Mouse (Mus musculus) right cerebral cortex, adult 2 months (tissue): Measurements from ENCODE around the gene 1110008L16Rik.
"Not testable (repeated sequence)": the region's sequence is repeated elsewhere in the genome, so short reads cannot be mapped to it uniquely, and the experiment has no call there.

Source experiments
- DNase-seq, 2 experiments: peaks; one replicate each; pipeline ENCODE4 v3.0.0; 2021 to 2022; ENCODE audit warnings: low spot score in 2 of 2

The 1110008L16Rik gene

DNA sequence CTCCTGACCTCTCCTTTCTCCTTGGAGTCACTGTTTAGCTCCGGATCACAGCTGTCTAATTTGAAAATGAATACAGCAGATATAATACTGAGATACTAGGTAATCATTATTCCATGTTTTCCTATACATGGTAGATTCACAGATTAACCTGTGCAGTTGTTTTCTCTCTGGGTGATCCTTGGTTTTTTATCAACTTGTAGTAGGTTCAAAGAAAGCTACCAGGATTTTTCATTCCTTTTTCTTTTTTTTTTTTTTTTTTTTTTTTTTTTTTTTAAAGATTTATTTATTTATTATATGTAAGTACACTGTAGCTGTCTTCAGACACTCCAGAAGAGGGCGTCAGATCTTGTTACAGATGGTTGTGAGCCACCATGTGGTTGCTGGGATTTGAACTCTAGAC is 39.1 kb downstream of the 1110008L16Rik start:
- DNase-seq = not testable (repeated sequence)

DNA sequence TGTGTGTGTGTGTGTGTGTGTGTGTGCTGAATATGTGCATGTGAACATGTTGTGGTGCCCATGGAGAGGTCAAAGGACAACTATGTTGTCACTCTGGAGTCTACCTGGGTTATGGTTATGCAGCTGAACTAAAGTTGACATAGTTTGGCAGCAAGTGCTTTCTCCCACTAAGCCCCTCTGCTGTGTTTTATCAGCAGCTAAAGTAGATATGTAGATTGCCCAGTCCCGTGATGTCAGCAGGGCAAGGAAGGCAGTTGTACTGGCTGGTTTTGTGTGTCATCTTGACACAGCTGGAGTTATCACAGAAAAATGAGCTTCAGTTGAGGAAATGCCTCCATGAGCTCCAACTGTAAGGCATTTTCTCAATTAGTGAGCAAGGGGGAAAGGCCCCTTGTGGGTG is 43.7 kb downstream of the 1110008L16Rik start:
- DNase-seq = not testable (repeated sequence)

DNA sequence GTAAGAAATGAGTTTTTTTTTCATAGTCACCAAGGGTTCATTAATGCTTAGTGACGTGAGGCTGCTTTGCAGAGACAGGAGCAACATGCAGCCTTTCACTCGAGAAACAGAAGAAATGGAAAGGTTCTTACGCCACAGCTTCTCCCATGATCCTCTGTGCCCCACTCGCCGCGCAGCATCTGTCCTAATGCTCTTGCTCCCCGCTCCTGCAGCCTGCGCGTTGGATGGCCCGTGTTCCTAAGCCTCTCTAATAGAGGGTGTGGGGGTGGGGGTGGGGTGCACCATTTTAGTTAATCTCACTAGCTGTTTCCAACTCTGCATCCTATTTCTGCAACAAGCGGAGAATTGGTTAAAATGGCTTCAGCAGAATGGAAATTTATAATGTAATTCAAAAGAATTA is 44.6 kb downstream of the 1110008L16Rik start:
- DNase-seq = no peak

GRCm38 (mm10) chr12:55344583-55344982 is 45.2 kb downstream of the 1110008L16Rik start:
- no peak for DNase-seq

DNA sequence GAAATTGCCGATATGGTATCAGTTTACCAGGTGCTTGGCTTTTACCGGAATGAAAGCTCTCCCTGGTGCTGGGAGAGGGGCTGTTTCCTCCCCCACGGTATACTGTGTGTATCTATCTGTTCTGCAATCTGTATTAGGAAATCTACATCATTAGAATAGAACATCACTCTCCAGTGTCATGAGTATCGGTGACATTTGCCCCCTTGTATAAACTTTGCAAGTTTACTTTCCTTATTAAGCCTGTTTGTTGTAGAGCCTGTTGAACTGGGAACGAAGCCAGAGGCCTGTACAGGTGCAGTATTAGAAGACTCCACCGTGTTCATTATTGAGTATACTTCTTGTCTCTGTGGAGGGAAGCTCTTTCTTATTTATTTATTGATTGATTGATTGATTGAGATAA is 54.0 kb downstream of the 1110008L16Rik start:
- DNase-seq = no peak

DNA sequence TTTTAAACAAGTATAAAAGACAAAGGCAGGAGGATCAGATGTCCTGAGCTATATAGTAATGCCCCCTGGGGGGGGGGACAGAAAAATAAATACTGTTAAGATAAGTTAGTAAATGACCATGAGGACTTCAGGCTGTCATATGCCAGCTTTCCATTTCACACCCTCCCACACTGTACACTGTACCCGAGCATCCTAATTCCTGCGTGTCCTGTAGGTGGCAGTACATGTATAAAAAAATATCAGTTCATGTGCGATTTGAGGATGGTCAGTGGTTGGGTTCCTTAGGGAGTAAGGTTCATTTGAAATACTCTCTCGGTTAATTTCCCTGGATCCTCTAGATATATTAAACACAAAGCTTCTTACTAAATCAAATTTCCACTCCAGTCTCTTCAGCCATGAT is 55.5 kb downstream of the 1110008L16Rik start:
- peak; percentile 40 to 47 for DNase-seq

DNA sequence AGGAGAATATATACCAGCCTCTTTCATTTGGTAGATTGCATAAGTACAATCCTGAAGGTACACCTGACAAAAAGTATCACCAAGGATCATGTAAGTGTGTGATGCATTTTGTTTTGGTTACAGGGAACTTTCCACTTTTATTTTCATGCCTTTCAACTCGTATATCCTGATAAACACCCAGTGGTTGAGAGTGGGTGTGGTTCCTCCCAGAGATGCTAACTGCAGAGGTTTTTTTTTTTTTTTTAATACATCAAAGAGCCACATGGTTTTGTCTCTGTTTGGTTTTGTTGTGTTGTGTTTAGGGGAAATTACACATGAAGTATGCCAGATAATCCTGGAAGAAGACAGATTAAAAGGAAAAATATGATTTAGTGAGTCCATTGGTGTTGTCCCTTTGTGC is 57.9 kb downstream of the 1110008L16Rik start:
- DNase-seq = no peak

GRCm38 (mm10) chr12:55360929-55361328 is 61.6 kb downstream of the 1110008L16Rik start:
- no peak for DNase-seq

DNA sequence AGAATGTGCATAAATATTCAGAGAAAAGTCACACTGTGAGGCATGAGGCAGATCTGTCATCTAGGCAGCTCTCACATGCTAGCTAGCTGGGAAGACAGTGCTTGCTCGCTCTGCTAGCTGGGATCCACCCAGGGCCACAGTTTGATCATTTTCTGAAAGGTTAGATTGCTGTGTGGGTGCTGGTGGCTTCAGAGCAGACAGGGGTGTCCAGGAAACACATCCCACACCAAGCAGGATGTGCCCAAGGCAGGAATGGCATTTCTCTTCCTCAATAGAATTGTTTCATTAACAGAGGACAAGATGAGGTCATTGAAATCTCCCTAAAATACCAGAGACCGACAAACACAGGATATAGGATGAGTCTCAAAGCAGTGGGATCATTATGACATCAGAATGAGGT is 65.7 kb downstream of the 1110008L16Rik start:
- DNase-seq = no peak

GRCm38 (mm10) chr12:55372424-55373055 is 73.2 kb downstream of the 1110008L16Rik start:
- no peak for DNase-seq

DNA sequence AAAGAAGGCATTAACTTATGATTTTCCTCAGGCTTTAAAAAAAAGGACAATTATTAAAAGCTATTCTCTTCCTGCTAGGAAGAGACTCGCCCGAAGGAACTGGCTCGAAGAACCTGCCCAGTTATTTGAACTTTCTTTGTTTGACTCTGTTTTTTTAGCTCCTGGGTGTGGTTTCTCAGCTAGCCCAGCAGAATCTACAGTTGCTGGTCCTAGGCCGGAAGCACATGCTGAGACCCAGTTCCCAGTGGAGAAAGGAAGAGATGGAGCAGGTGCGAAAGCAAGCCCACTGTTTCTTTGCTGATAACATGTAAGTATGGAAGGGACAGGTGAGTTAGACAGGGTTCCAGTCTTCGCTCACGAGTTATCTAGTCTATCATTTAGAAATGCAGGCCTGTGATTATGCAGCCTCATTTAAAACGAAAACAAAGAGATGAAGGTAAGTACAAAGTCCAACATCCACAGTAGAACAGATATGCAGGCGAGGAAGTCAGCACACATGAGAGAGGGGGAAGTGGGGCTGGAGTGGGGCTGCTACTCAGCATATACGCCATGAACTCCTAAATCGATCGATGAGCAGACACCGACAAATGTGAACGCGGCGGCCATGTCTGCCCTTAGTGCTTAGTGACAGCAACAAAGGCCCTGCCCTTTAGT is 77.7 kb downstream of the 1110008L16Rik start:
- DNase-seq = no peak

- DNase-seq = no peak
Measured at GRCm38 (mm10) chr12:55377610-55377980, 78.2 kb downstream of the 1110008L16Rik start.

DNA sequence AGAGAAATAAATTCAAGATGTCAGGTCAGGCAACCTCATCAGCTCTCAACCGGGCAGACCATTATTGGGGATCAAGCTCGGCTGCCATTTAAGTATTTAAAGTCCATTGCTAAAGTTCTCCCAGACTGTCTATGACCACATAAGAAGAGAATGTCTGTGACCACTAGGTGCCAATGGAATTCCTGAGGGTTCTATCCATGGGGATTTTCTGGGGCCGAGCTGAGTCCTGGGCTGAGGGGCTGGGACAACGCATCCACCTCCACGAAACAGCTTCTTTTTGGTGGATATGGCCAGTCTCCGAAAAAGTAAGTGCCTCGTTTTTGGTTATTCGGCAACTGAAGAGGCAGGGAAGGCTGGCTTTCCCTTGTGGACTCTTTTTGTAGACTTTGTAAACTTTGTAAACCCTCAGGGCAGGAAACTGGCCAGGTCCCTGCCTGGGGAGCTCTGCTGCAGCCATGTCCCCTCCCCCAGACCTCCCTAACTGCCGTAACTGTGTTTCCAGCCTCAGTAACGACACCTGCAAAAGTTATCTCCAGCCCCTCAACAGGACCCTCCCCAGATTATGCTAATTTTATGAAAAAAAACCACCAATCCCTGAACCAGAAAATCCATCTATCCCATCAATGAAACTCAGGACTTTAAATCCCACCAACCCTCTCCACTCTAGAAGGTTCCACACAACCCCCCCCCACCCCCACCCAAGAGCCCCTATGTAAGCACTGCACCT is 84.8 kb downstream of the 1110008L16Rik start, which contains the start of gene Psma6:
Psma6 (plus strand) TSS at position 200 of the 727 bp plus-strand sequence.
- DNase-seq = no peak

GRCm38 (mm10) chr12:55384826-55385225 is 85.4 kb downstream of the 1110008L16Rik start:
- DNase-seq = no peak

DNA sequence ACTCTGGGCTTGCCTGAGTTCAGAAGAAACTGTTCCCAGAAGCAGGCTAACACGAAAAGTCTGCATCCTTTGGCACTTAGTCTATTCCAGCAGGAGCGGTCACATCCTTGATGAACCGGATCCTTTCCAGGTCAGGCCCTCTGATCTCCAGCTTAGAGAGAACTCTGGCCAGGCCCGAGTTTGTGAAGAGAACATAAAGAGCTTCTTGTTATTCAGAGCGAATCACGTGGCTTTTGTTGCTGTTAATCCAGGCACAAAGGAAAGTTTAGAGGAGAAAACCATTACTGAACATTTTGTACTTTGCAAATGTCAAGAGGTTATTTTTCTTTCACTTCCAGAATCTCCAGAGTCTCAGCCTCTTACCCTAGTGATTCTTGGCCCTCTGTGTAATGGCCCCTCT is 86.6 kb downstream of the 1110008L16Rik start:
- DNase-seq = no peak

GRCm38 (mm10) chr12:55386456-55386855 is 87.1 kb downstream of the 1110008L16Rik start:
- no peak for DNase-seq

- DNase-seq = no peak
Measured at GRCm38 (mm10) chr12:55387083-55387787, 87.9 kb downstream of the 1110008L16Rik start.

- DNase-seq = no peak
Measured at GRCm38 (mm10) chr12:55387788-55388465, 88.5 kb downstream of the 1110008L16Rik start.

GRCm38 (mm10) chr12:55388478-55388877 is 89.1 kb downstream of the 1110008L16Rik start:
- DNase-seq = peak; percentile 12 to 23

- DNase-seq = no peak
Measured at GRCm38 (mm10) chr12:55389132-55390081, 90.0 kb downstream of the 1110008L16Rik start.
